Mouse (Mus musculus) yolk sac, embryonic 10.5 days (tissue): ENCODE measurements around the gene Olfr1467.

Source experiments
- DNase-seq: peaks from one replicate; pipeline ENCODE4 v3.0.0-alpha.2; 2017; ENCODE audit warnings: low spot score

Olfr1467 gene

GRCm38 (mm10) chr19:13361936-13362335 lies at the start of gene Olfr1467:
Olfr1467 (plus strand) TSS chr19:13362236.
- DNase-seq: no peak

- DNase-seq: no peak
Measured at GRCm38 (mm10) chr19:13315441-13315840, 46.6 kb upstream of the Olfr1467 start, which contains the start of gene Olfr1465. Olfr1465 (minus strand) TSS chr19:13315541.

GRCm38 (mm10) chr19:13338562-13338961 lies 23.5 kb upstream of the Olfr1467 start, which contains the start of gene Olfr1466:
Olfr1466 (plus strand) TSS chr19:13338862.
- no peak for DNase-seq

GRCm38 (mm10) chr19:13407549-13407948 lies 45.5 kb downstream of the Olfr1467 start, which contains the start of gene Olfr1469:
Olfr1469 (plus strand) TSS chr19:13407849.
- no peak for DNase-seq
